Comparison of ENCODE assay signal across 8 mouse cellular contexts in the genomic region with DNA sequence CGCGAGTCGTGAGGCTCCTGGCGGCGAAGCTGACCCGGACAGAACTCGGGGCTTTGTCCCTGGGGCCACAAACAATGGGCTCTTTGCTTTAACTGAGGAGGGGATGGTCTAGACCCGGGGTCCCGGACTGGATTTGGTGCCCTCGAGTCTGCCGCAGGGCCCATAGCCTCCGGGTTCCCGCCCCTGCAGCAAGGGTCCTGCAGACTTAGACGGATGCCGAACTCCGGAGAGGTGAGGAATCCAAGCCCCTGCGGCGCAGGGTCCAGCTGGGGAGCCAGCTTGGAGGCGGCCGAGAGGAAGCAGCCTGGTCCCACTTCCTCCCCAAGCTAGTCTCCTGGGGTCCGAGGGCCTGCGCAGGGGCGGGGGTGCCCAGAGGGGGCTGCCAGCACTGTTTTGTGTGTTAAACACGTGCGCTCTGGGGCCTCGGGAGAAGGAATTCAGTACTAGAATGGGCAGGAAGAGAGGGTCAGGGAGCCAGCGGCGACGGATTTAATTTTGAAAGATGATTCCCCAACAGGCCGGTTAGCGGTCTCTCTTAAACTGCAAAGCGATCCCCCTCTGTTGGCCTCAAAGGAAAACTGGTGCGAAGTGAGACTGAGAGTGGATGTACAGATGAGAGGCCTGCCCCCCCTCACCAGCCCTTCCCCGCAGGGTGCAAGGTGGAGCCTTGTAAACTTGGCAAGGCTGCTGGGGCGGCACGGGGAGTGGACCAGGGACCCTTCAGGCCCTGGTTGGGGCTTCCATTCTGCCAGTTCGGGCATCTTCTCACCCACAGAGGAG. TPM values are rescaled to one million over a fixed set of nuclear protein-coding genes. Genes with fewer than 3 reads are reported as not detected.
DNase-seq lines count a peak whose midpoint lies in the region; ATAC-seq lines count a peak whose summit lies in the region.

No protein-coding gene starts in this region.

- DNase-seq in kidney, postnatal 14 days: no peak
- no peak for DNase-seq in liver, embryonic 11.5 days (ENCODE audit: low spot score)
- no peak for DNase-seq in spleen, adult 12 weeks (ENCODE audit: low spot score)
- no peak for DNase-seq in urinary bladder, postnatal 25 days (ENCODE audit: low spot score)
- no peak for DNase-seq in right cerebral cortex, adult 2 months (ENCODE audit: low spot score in 2 of 2)

- peaks cover 34% of the 10 kb centered on the region for H3K27me3 ChIP-seq in kidney, embryonic 14.5 days (ENCODE audit: control insufficient read depth, insufficient read depth, low read length)
- H3K27me3 ChIP-seq in forebrain, embryonic 16.5 days (replicated peaks; ENCODE audit: control insufficient read depth, insufficient read depth, low read length): peaks cover 22% of the 10 kb centered on the region
- peaks cover 58% of the 10 kb centered on the region for H3K27me3 ChIP-seq in liver, embryonic 11.5 days (replicated peaks; ENCODE audit: control insufficient read depth, insufficient read depth, low read length)
- peaks cover 51% of the 10 kb centered on the region for H3K27me3 ChIP-seq in neural tube, embryonic 15.5 days (replicated peaks)

- peak overlapping the region; percentile 51 for H3K9ac ChIP-seq in kidney, embryonic 14.5 days (ENCODE audit: low read depth, low read length)
- H3K9ac ChIP-seq in forebrain, embryonic 16.5 days (replicated peaks; ENCODE audit: low read depth, low read length): peak overlapping the region; percentile 54
- H3K9ac ChIP-seq in liver, embryonic 11.5 days (ENCODE audit: low read depth, low read length): 0 out of 2 replicates have a peak overlapping the region, but pooled peaks have one; percentile 7
- peak overlapping the region; percentile 34; the same call in 1 of the 2 replicates for H3K9ac ChIP-seq in neural tube, embryonic 15.5 days (replicated peaks)

- no peaks in the 10 kb centered on the region for H3K36me3 ChIP-seq in kidney, embryonic 14.5 days (ENCODE audit: control insufficient read depth, insufficient read depth, low read length)
- no peaks in the 10 kb centered on the region for H3K36me3 ChIP-seq in forebrain, embryonic 16.5 days (ENCODE audit: control insufficient read depth, insufficient read depth)
- H3K36me3 ChIP-seq in liver, embryonic 11.5 days (ENCODE audit: control insufficient read depth, insufficient read depth, low read length): no peaks in the 10 kb centered on the region
- H3K36me3 ChIP-seq in neural tube, embryonic 15.5 days: no peaks in the 10 kb centered on the region

- peak; percentile 23; the same call in 1 of the 2 replicates for ATAC-seq in kidney, embryonic 14.5 days (ENCODE audit: low FRiP score, low TSS enrichment)
- ATAC-seq in forebrain, embryonic 16.5 days: peak; percentile 42; the same call in 1 of the 2 replicates
- no peak for ATAC-seq in liver, embryonic 11.5 days (replicated peaks; ENCODE audit: low FRiP score)
- ATAC-seq in neural tube, embryonic 15.5 days (ENCODE audit: low FRiP score): no peak

- no peaks in the 10 kb centered on the region for H3K9me3 ChIP-seq in kidney, embryonic 14.5 days (ENCODE audit: control insufficient read depth, low read length)
- no peaks in the 10 kb centered on the region for H3K9me3 ChIP-seq in forebrain, embryonic 16.5 days (ENCODE audit: control insufficient read depth, low read length)
- H3K9me3 ChIP-seq in liver, embryonic 11.5 days (ENCODE audit: control insufficient read depth, low read length): no peaks in the 10 kb centered on the region
- H3K9me3 ChIP-seq in neural tube, embryonic 15.5 days (replicated peaks): no peaks in the 10 kb centered on the region

- under 1% methylated on average over 37 of the region's 37 CpGs for WGBS in kidney, embryonic 14.5 days
- under 1% methylated on average over 37 of the region's 37 CpGs for WGBS in forebrain, embryonic 16.5 days
- 2% methylated on average over 37 of the region's 37 CpGs for WGBS in liver, embryonic 11.5 days
- WGBS in neural tube, embryonic 15.5 days: 1% methylated on average over 37 of the region's 37 CpGs

- H3K4me2 ChIP-seq in kidney, embryonic 14.5 days (replicated peaks; ENCODE audit: low read depth, low read length): peak overlapping the region; percentile 97
- peak overlapping the region; percentile 99 for H3K4me2 ChIP-seq in forebrain, embryonic 16.5 days (ENCODE audit: low read length)
- H3K4me2 ChIP-seq in liver, embryonic 11.5 days: peak overlapping the region; percentile 83
- H3K4me2 ChIP-seq in neural tube, embryonic 15.5 days: peak overlapping the region; percentile 97

- H3K27ac ChIP-seq in kidney, embryonic 14.5 days (ENCODE audit: low read depth, low read length): no peak overlapping the region
- H3K27ac ChIP-seq in forebrain, embryonic 16.5 days (ENCODE audit: low read length): no peak overlapping the region
- no peak overlapping the region for H3K27ac ChIP-seq in liver, embryonic 11.5 days (ENCODE audit: low read depth, low read length)
- no peak overlapping the region; the same call in 1 of the 2 replicates for H3K27ac ChIP-seq in neural tube, embryonic 15.5 days (replicated peaks)

- H3K4me3 ChIP-seq in kidney, embryonic 14.5 days (ENCODE audit: low read length): peak overlapping the region; percentile 57
- H3K4me3 ChIP-seq in forebrain, embryonic 16.5 days (replicated peaks; ENCODE audit: low read length): peak overlapping the region; percentile 63
- H3K4me3 ChIP-seq in liver, embryonic 11.5 days (ENCODE audit: low read depth, low read length): peak overlapping the region; percentile 57
- H3K4me3 ChIP-seq in neural tube, embryonic 15.5 days (replicated peaks): peak overlapping the region; percentile 49

- peaks cover 10% of the 10 kb centered on the region; the same call in 1 of the 2 replicates for H3K4me1 ChIP-seq in kidney, embryonic 14.5 days (ENCODE audit: control insufficient read depth, insufficient read depth, low read length)
- peaks cover 21% of the 10 kb centered on the region for H3K4me1 ChIP-seq in forebrain, embryonic 16.5 days (replicated peaks; ENCODE audit: control insufficient read depth, insufficient read depth, low read length)
- H3K4me1 ChIP-seq in liver, embryonic 11.5 days (replicated peaks; ENCODE audit: control insufficient read depth, insufficient read depth, low read length): 0 out of 2 replicates have a peak, but pooled peaks cover 2% of the 10 kb centered on the region
- peaks cover 31% of the 10 kb centered on the region for H3K4me1 ChIP-seq in neural tube, embryonic 15.5 days

RNA-seq across cellular contexts. Expression of gene Megf6, which starts 0.8 kb away (rescaled TPM):
- polyA plus RNA-seq in kidney, embryonic 14.5 days (2014; fragmentation: Nextera tagmentation; extraction: Ambion mirVana): 7.0 and 12.7 TPM in 2 replicates
- 7.7 and 10.0 TPM in 2 replicates for polyA plus RNA-seq in forebrain, embryonic 16.5 days (2015; fragmentation: Nextera tagmentation; extraction: Ambion mirVana)
- 5.8 and 5.9 TPM in 2 replicates for polyA plus RNA-seq in liver, embryonic 11.5 days (2014; fragmentation: Nextera tagmentation; extraction: Ambion mirVana)
- 10.7 and 11.7 TPM in 2 replicates for polyA plus RNA-seq in neural tube, embryonic 15.5 days (2015; fragmentation: Nextera tagmentation; extraction: Ambion mirVana)

RNA-seq across cellular contexts. Expression of gene Tprgl, which starts 10.9 kb away (rescaled TPM):
- polyA plus RNA-seq in kidney, embryonic 14.5 days (2014; fragmentation: Nextera tagmentation; extraction: Ambion mirVana): 98.2 and 124 TPM in 2 replicates
- polyA plus RNA-seq in forebrain, embryonic 16.5 days (2015; fragmentation: Nextera tagmentation; extraction: Ambion mirVana): 174 and 176 TPM in 2 replicates
- polyA plus RNA-seq in liver, embryonic 11.5 days (2014; fragmentation: Nextera tagmentation; extraction: Ambion mirVana): 133 and 149 TPM in 2 replicates
- 181 and 193 TPM in 2 replicates for polyA plus RNA-seq in neural tube, embryonic 15.5 days (2015; fragmentation: Nextera tagmentation; extraction: Ambion mirVana)

RNA-seq across cellular contexts. Expression of gene Wrap73, which starts 29.2 kb away (rescaled TPM):
- polyA plus RNA-seq in kidney, embryonic 14.5 days (2014; fragmentation: Nextera tagmentation; extraction: Ambion mirVana): 37.7 and 41.7 TPM in 2 replicates
- 59.2 and 60.7 TPM in 2 replicates for polyA plus RNA-seq in forebrain, embryonic 16.5 days (2015; fragmentation: Nextera tagmentation; extraction: Ambion mirVana)
- polyA plus RNA-seq in liver, embryonic 11.5 days (2014; fragmentation: Nextera tagmentation; extraction: Ambion mirVana): 39.9 and 46.8 TPM in 2 replicates
- polyA plus RNA-seq in neural tube, embryonic 15.5 days (2015; fragmentation: Nextera tagmentation; extraction: Ambion mirVana): 41.9 and 43.2 TPM in 2 replicates

RNA-seq across cellular contexts. Expression of gene Trp73, which starts 31.3 kb away (rescaled TPM):
- 0.23 and 0.80 TPM in 2 replicates for polyA plus RNA-seq in kidney, embryonic 14.5 days (2014; fragmentation: Nextera tagmentation; extraction: Ambion mirVana)
- 5.7 and 5.9 TPM in 2 replicates for polyA plus RNA-seq in forebrain, embryonic 16.5 days (2015; fragmentation: Nextera tagmentation; extraction: Ambion mirVana)
- 0.04 and 0.18 TPM in 2 replicates for polyA plus RNA-seq in liver, embryonic 11.5 days (2014; fragmentation: Nextera tagmentation; extraction: Ambion mirVana)
- 0.04 and 0.17 TPM in 2 replicates for polyA plus RNA-seq in neural tube, embryonic 15.5 days (2015; fragmentation: Nextera tagmentation; extraction: Ambion mirVana)

Comparison
In these comparisons a context has a peak if more than half of its experiments do, and no peak if none do; other contexts are left out.
1. ATAC-seq: peak in kidney, embryonic 14.5 days (single experiment) and forebrain, embryonic 16.5 days (single experiment); none in liver, embryonic 11.5 days (single experiment) and neural tube, embryonic 15.5 days (single experiment).
2. Peak in every context shown above with its lines, with median percentiles within 50 percentile points of each other: H3K4me2 ChIP-seq, H3K4me3 ChIP-seq and H3K9ac ChIP-seq.